Mouse (Mus musculus): Measurements from ENCODE around the gene Cox19.
A peak's percentile ranks its signal among the peaks of the same experiment; 100 is the strongest.
"Not testable (repeated sequence)": the region's sequence is repeated elsewhere in the genome, so short reads cannot be mapped to it uniquely, and the experiment has no call there.

Cox19 gene

DNA sequence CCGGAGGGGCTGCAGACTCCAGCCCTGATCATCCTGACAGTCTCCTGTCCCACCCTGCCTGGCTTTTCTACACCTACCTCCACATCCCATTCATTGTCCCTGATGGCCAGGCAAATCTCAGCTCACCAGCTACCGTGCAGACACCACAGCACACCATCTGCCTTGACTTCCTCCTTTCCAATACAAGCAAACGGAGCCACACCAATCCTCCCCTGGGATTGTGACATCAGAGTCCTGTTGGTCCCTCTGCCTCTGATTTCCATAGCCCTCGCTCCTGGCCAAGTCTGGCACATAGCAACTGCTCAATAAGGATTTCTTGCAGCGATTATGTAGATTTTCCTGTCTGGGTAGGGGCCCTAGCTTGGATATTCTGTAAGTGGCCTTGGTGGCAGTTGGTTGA is at the start of gene Cox19:
Gene Cox19 (minus strand): TSS at position 285 of the 400 bp plus-strand sequence.
- no peak for ATAC-seq (ENCODE audit: insufficient number of reproducible peaks, low FRiP score, low TSS enrichment)

- no peak for ATAC-seq (ENCODE audit: insufficient number of reproducible peaks, low FRiP score, low TSS enrichment)
Observed at GRCm38 (mm10) chr5:139399991-139400390, 48.8 kb upstream of the Cox19 start.

- ATAC-seq (ENCODE audit: insufficient number of reproducible peaks, low FRiP score, low TSS enrichment) = no peak
Observed at GRCm38 (mm10) chr5:139398786-139399185, 47.6 kb upstream of the Cox19 start.

GRCm38 (mm10) chr5:139397959-139398753 is 46.9 kb upstream of the Cox19 start:
- peak; percentile 65 for ATAC-seq (ENCODE audit: insufficient number of reproducible peaks, low FRiP score, low TSS enrichment)

DNA sequence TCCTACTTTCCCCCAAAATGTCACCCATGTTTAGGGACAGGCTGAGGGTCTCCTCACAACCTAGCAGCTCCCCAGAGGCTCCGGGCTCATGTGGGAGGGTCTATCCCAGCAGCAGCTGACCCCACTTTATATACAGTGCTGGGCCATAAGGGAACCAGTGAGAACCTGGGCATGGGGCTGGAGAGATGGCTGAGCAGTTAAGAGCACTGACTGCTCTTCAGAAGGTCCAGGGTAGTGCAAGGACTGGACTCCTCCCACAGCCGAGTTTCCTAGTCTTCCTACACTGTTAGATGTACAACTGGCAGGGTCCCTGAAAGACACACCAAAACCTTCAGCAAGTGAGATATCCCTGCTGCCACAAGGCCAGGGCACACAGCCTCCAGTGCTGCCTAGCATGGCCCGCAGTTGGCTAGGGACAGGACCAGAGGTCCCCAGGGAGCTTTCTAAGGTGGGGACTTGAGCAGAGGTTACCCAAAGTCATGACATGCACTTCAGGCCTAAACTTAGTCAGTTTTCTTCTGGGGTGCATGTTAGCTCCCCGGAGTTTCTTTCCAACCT is 46.2 kb upstream of the Cox19 start:
- ATAC-seq (ENCODE audit: insufficient number of reproducible peaks, low FRiP score, low TSS enrichment) = no peak

GRCm38 (mm10) chr5:139395528-139395927 is 44.3 kb upstream of the Cox19 start:
- ATAC-seq (ENCODE audit: insufficient number of reproducible peaks, low FRiP score, low TSS enrichment) = no peak

- no peak for ATAC-seq (ENCODE audit: insufficient number of reproducible peaks, low FRiP score, low TSS enrichment)
Observed at GRCm38 (mm10) chr5:139394399-139394798, 43.2 kb upstream of the Cox19 start.

GRCm38 (mm10) chr5:139393197-139393588 is 42.0 kb upstream of the Cox19 start:
- ATAC-seq (ENCODE audit: insufficient number of reproducible peaks, low FRiP score, low TSS enrichment) = no peak

DNA sequence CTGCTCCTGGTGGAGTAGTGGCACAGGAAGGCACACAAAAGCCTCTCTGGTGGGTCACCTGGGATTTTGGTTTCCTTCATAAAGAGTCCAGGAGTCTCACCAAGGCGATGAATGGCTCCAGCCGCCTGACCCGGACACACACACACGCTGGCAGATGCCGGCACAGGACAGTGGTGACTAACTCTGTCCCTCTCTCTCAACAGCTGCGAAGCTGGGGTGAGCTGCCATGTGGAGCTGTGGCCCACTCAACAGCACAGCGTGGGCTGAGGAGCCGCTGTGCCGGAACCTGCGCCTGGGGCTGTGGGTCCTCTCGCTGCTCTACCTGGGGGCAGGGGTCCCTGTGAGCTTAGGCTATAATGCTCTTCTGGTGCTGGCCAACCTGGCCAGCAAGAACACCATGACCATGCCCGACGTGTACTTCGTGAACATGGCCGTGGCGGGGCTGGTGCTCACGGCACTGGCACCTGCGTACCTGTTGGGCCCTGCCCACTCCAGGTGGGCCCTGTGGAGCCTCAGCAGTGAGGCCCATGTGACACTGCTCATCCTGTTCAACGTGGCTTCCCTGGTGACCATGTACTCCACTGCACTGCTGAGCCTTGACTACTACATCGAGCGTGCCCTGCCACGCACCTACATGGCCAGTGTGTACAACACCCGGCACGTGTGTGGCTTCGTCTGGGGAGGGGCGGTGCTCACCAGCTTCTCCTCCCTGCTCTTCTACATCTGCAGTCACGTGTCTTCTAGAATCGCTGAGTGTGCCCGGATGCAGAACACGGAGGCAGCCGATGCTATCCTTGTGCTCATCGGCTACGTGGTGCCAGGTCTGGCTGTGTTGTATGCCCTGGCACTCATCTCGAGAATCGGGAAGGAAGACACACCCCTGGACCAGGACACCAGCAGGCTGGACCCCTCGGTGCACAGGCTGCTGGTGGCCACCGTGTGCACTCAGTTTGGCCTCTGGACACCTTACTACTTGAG is 41.3 kb upstream of the Cox19 start:
- no peak for ATAC-seq (ENCODE audit: insufficient number of reproducible peaks, low FRiP score, low TSS enrichment)

GRCm38 (mm10) chr5:139391309-139391990 is 40.2 kb upstream of the Cox19 start:
- ATAC-seq (ENCODE audit: insufficient number of reproducible peaks, low FRiP score, low TSS enrichment) = 0 out of 2 replicates have a peak, but pooled peaks have one; percentile 5

DNA sequence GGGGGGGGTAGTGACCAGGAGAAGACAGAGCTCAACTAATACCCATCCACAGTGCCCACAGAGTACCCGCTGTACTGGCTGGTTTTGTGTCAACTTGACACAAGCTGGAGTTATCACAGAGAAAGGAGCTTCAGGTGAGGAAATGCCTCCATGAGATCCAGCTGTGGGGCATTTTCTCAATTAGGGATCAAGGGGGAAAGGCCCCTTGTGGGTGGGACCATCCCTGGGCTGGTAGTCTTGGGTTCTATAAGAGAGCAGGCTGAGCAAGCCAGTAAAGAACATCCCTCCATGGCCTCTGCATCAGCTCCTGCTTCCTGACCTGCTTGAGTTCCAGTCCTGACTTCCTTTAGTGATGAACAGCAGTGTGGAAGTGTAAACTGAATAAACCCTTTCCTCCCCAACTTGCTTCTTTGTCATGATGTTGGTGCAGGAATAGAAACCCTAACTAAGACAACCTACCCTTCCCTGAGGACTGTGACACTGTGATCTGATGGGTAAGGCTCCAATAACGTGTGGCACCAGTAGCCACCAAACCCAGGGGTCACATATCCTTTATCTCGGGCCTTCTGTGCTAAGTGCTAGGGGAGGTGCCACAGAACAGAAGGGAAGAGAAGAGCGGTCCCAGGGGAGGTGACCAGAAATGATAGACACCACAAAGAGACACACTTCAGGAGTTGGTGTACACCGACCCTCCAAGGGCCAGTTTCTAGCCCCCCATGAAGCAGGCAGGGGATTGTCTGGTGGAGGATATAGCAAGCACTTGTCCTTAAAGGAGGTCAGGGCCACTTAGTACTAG is 39.3 kb upstream of the Cox19 start:
- ATAC-seq (ENCODE audit: insufficient number of reproducible peaks, low FRiP score, low TSS enrichment) = not testable (repeated sequence)

DNA sequence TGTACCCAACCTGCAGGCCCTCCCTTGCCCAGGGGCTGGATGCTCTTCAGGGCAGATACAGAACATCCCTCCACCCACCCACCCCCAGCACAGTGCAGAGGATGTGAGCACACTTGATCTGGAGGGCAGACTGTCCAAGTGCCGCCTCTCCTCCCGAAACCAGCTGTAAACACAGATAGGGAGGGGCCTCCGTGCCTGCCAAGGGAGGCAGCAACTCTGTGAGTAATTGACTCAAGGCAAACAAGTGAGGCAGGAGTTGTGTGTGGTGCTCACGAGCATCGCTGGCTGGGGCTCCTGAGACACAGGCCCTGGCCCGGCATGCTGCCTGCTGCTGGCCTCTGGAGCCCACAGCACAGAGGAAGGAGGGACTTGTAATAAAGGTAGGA is 38.5 kb upstream of the Cox19 start:
- ATAC-seq (ENCODE audit: insufficient number of reproducible peaks, low FRiP score, low TSS enrichment) = no peak

- ATAC-seq (ENCODE audit: insufficient number of reproducible peaks, low FRiP score, low TSS enrichment) = no peak
Observed at GRCm38 (mm10) chr5:139388694-139389675, 37.8 kb upstream of the Cox19 start.

DNA sequence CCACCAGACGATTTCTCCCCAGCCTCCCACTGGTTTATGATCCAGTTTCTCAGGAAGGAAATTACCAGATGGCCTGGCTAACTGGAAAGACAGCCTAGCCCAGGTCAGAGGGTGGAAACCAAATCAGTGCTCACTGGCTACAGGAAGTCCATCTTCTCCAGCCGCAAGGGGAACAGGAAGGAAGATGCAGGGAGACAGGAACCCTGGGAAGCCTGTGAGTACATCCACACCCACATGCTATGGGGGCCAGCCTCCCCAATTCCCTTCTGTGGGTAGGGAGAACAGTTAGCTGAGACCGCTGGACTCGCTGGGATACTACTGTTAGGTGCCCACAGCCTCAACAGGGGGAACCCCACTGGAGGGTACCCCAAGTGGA is 37.0 kb upstream of the Cox19 start:
- ATAC-seq (ENCODE audit: insufficient number of reproducible peaks, low FRiP score, low TSS enrichment) = no peak

GRCm38 (mm10) chr5:139387329-139388194 is 36.3 kb upstream of the Cox19 start:
- no peak for ATAC-seq (ENCODE audit: insufficient number of reproducible peaks, low FRiP score, low TSS enrichment)

- no peak for ATAC-seq (ENCODE audit: insufficient number of reproducible peaks, low FRiP score, low TSS enrichment)
Observed at GRCm38 (mm10) chr5:139386047-139386446, 34.8 kb upstream of the Cox19 start.

- ATAC-seq (ENCODE audit: insufficient number of reproducible peaks, low FRiP score, low TSS enrichment) = no peak
Observed at GRCm38 (mm10) chr5:139384531-139384930, 33.3 kb upstream of the Cox19 start.

Data from cerebellum, adult (tissue).